Mouse (Mus musculus) brain, embryonic 14.5 days (tissue): ENCODE results near the gene 4930432K21Rik.

Experiments used
- CTCF ChIP-seq: fragments of 200-500 bp; IDR thresholded peaks from 2 replicates; pipeline ENCODE4 v1.5.1; 2012; ENCODE audit warnings: inconsistent platforms, mild to moderate bottlenecking, moderate library complexity, borderline replicate concordance; ENCODE audit not compliant: insufficient read depth, insufficient read length; ENCODE audit errors: extremely low read depth
- POLR2A ChIP-seq: fragments of 200-500 bp; IDR thresholded peaks from 2 replicates; pipeline ENCODE4 v1.6.1; 2012; ENCODE audit warnings: mild to moderate bottlenecking, inconsistent platforms, borderline replicate concordance; ENCODE audit not compliant: poor library complexity, insufficient read depth, insufficient read length, severe bottlenecking; ENCODE audit errors: extremely low read depth

DNA sequence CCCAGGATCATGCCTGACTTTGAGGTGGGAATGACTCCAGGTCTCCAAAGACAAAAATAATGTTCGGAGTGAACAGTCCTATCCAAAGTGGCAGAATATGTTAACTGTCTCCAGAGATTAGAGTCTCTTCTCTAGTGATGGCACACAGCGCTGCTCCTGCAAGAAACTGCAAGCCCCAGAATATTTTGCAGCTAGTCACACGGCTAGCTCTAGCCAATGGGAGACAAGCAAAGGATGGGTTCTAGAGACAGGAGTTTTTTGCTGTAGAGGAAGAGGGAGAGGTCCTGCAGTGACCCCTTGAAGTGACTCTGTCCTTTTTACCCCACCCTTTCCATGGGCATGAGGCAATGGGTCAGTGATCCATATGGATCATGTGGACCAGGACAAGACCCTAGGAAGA lies 10.0 kb upstream of the 4930432K21Rik start:
- TF ChIP-seq CTCF (no peak), POLR2A (no peak)
